Mouse (Mus musculus): ENCODE data around the gene Clcn2.

GRCm38 (mm10) chr16:20676702-20677101, 40.8 kb downstream of the Clcn2 start:
- TF ChIP-seq CTCF (IDR thresholded peaks at IDR 0.05; ENCODE audit: control insufficient read depth, insufficient read depth, insufficient replicate concordance, low read depth, low read length) (no peak), POLR2A (IDR thresholded peaks at IDR 0.05; ENCODE audit: control insufficient read depth, low read depth, low read length) (no peak)
